Mouse (Mus musculus) brain, adult 2 months (tissue): ENCODE data around the gene Polrmt.

Experiments
- DNase-seq: peaks from one replicate; pipeline ENCODE4 v3.0.0; 2011; ENCODE audit warnings: low read depth, low spot score

Polrmt gene

GRCm38 (mm10) chr10:79688720-79689119 lies 57.7 kb downstream of the Polrmt start, which contains the start of gene Gzmm:
Gene Gzmm (plus strand): TSS chr10:79689020.
- no peak for DNase-seq

- no peak for DNase-seq
Measured at GRCm38 (mm10) chr10:79687513-79687912, 58.9 kb downstream of the Polrmt start.

- DNase-seq = no peak
Measured at GRCm38 (mm10) chr10:79686691-79687090, 59.7 kb downstream of the Polrmt start.

GRCm38 (mm10) chr10:79686219-79686618 lies 60.2 kb downstream of the Polrmt start:
- no peak for DNase-seq
